Mouse (Mus musculus) testis, adult 2 months (tissue): ENCODE data around the gene Chrm5.

Experiments used
- CTCF ChIP-seq: fragments of 200-500 bp; IDR thresholded peaks from 2 replicates; pipeline ENCODE4 v1.5.1; 2012; ENCODE audit warnings: low read depth, mild to moderate bottlenecking, inconsistent platforms, low read length, moderate library complexity; ENCODE audit not compliant: control insufficient read depth, insufficient read depth, insufficient replicate concordance
- POLR2A ChIP-seq: fragments of 200-500 bp; IDR thresholded peaks from 2 replicates; pipeline ENCODE4 v1.6.1; 2012; ENCODE audit warnings: low read depth, mild to moderate bottlenecking, inconsistent platforms, low read length, moderate library complexity; ENCODE audit not compliant: control insufficient read depth

GRCm38 (mm10) chr2:112482533-112483333 lies 2.2 kb upstream of the Chrm5 start:
- TF ChIP-seq CTCF (no peak), POLR2A (no peak)
